Mouse (Mus musculus): ENCODE results near the gene Col6a1. TPM values are rescaled to one million over a fixed set of nuclear protein-coding genes. Genes with fewer than 3 reads are reported as not detected.
A peak's percentile ranks its signal among the peaks of the same experiment; 100 is the strongest.

Gene Col6a1
- polyA plus RNA-seq, 1 experiment from 2014 or later = 105 TPM

DNA sequence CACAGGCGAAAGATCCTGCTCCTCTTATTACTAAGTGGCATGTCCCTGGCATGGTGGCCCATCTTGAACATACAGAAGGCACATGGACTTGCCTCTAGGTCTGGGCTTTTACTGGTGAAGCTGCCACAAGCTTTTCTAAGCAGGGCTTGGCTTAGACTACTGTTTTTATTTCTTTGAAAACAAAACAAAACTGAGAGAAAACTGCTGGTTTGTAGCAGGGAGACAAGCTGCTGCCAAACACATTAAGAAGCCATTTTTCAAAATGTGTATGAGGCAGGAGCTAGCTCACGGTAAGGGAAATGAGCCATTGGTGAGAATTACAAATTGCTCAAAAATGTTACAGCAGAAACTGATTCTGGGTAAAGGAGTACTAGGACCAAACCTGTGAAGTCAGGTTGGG is 24.5 kb downstream of the Col6a1 start:
- H3K27ac ChIP-seq = no peak overlapping the region
- 79% methylated on average over 2 of the region's 2 CpGs for WGBS
- H3K27me3 ChIP-seq = no peaks in the 10 kb centered on the region
- no peaks in the 10 kb centered on the region for H3K36me3 ChIP-seq
- ATAC-seq (ENCODE audit: insufficient number of reproducible peaks, insufficient read depth, low FRiP score, low TSS enrichment) = no peak
- H3K4me1 ChIP-seq = peaks cover 8% of the 10 kb centered on the region; the same call in 1 of the 2 replicates
- H3K9me3 ChIP-seq = peaks cover 6% of the 10 kb centered on the region; the same call in 1 of the 2 replicates
- no peak overlapping the region for H3K4me3 ChIP-seq
- no peak overlapping the region for H3K9ac ChIP-seq
- H3K4me2 ChIP-seq (replicated peaks) = no peak overlapping the region

DNA sequence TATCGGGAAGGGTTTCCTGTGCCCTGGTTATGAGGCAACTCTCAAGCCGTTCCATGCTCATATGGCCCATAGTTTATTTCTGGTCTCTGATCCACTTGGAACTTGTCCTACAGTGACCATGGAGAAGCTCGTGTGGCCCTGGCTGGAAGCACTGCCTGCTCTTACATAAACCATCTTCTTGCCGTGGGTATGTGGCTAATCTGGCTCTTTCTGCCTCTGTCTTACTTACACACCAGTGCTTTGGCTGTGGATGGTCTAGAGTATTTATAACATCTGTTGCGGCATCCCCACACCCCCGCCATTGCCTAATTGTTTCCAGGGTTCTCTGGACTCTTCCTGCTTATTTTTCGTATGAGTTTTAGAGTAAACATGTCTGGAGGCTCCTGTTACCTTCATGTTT is 26.2 kb downstream of the Col6a1 start:
- H3K27ac ChIP-seq = peak overlapping the region; percentile 47; the same call in 1 of the 2 replicates
- no peak for ATAC-seq (ENCODE audit: insufficient number of reproducible peaks, insufficient read depth, low FRiP score, low TSS enrichment)
- 47% methylated on average over 7 of the region's 7 CpGs for WGBS

GRCm38 (mm10) chr10:76695283-76695885 is 30.6 kb downstream of the Col6a1 start:
- no peak overlapping the region for H3K27ac ChIP-seq
- H3K4me2 ChIP-seq (replicated peaks) = no peak overlapping the region
- no peak overlapping the region for H3K4me3 ChIP-seq
- H3K27me3 ChIP-seq = no peaks in the 10 kb centered on the region
- WGBS = 85% methylated on average over 10 of the region's 10 CpGs
- no peak overlapping the region for H3K9ac ChIP-seq
- no peaks in the 10 kb centered on the region for H3K9me3 ChIP-seq
- peaks cover 8% of the 10 kb centered on the region; the same call in 1 of the 2 replicates for H3K4me1 ChIP-seq
- ATAC-seq (ENCODE audit: insufficient number of reproducible peaks, insufficient read depth, low FRiP score, low TSS enrichment) = no peak
- no peaks in the 10 kb centered on the region for H3K36me3 ChIP-seq

More for the DNA sequence above, 26.2 kb downstream of the Col6a1 start:
- Histone ChIP-seq H3K27me3 (no peaks in the 10 kb centered on the region), H3K9ac (no peak overlapping the region), H3K4me2 (replicated peaks) (no peak overlapping the region), H3K9me3 (peaks cover 6% of the 10 kb centered on the region; the same call in 1 of the 2 replicates), H3K4me3 (no peak overlapping the region), H3K4me1 (peaks cover 8% of the 10 kb centered on the region; the same call in 1 of the 2 replicates), H3K36me3 (no peaks in the 10 kb centered on the region)

DNA sequence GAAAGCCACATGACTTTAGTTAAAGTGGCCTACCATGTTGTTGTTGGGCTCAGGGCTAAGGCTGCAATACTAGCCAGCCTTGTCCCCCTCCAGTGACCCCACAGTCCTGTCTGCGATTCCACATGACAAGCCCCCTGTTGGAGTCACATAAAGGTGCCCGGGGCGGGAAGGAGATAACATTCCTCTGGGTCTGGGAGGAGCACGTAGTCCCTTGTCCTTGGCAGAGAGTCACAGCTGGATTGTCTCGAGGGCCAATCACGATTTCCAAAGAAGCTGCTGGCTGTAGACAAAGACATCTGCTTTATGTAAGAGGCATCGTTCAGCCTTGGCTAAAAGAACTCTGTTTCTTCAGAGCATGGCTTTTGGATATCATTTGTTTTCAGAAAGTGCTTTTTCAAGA is 31.2 kb downstream of the Col6a1 start:
- Histone ChIP-seq H3K4me3 (no peak overlapping the region), H3K36me3 (no peaks in the 10 kb centered on the region), H3K9ac (no peak overlapping the region), H3K4me2 (replicated peaks) (no peak overlapping the region), H3K27me3 (no peaks in the 10 kb centered on the region), H3K27ac (no peak overlapping the region), H3K9me3 (no peaks in the 10 kb centered on the region), H3K4me1 (peaks cover 5% of the 10 kb centered on the region; the same call in 1 of the 2 replicates)
- 54% methylated on average over 7 of the region's 7 CpGs for WGBS
- ATAC-seq (ENCODE audit: insufficient number of reproducible peaks, insufficient read depth, low FRiP score, low TSS enrichment) = no peak

GRCm38 (mm10) chr10:76693446-76693845 is 32.5 kb downstream of the Col6a1 start:
- Histone ChIP-seq H3K36me3 (no peaks in the 10 kb centered on the region), H3K9ac (no peak overlapping the region), H3K27me3 (no peaks in the 10 kb centered on the region), H3K4me1 (no peaks in the 10 kb centered on the region), H3K4me3 (no peak overlapping the region), H3K4me2 (replicated peaks) (no peak overlapping the region), H3K27ac (no peak overlapping the region), H3K9me3 (no peaks in the 10 kb centered on the region)
- no peak for ATAC-seq (ENCODE audit: insufficient number of reproducible peaks, insufficient read depth, low FRiP score, low TSS enrichment)
- whole genome bisulfite sequencing = 88% methylated on average over 2 of the region's 2 CpGs

GRCm38 (mm10) chr10:76685451-76686017 is 40.4 kb downstream of the Col6a1 start:
- 93% methylated on average over 10 of the region's 10 CpGs for WGBS
- no peak for ATAC-seq (ENCODE audit: insufficient number of reproducible peaks, insufficient read depth, low FRiP score, low TSS enrichment)
- Histone ChIP-seq H3K9me3 (no peaks in the 10 kb centered on the region), H3K27me3 (no peaks in the 10 kb centered on the region), H3K4me2 (replicated peaks) (no peak overlapping the region), H3K9ac (no peak overlapping the region), H3K4me3 (no peak overlapping the region), H3K4me1 (peaks cover 17% of the 10 kb centered on the region), H3K27ac (no peak overlapping the region), H3K36me3 (no peaks in the 10 kb centered on the region)

DNA sequence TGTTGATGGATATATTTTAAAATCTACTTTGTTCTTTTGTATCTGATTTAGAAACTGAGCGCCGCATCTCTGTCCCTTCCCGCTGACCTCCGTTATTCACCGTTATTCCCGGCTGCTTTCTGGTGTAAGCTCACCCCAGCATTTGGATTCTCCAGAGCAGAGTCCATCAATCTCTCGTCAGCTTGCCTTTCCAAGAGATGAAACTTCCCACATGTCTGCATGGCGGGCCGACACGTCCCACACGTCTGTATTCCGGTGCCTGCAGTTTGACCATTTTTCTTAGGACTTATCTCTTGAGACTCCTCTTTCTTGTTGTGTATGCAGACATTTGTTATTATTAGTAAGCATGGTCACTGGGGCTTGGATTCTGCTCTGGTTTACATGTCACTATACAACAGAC is 42.0 kb downstream of the Col6a1 start:
- H3K9ac ChIP-seq = no peak overlapping the region
- no peaks in the 10 kb centered on the region for H3K36me3 ChIP-seq
- no peaks in the 10 kb centered on the region for H3K27me3 ChIP-seq
- no peaks in the 10 kb centered on the region for H3K9me3 ChIP-seq
- 87% methylated on average over 12 of the region's 12 CpGs for WGBS
- no peak for ATAC-seq (ENCODE audit: insufficient number of reproducible peaks, insufficient read depth, low FRiP score, low TSS enrichment)
- H3K4me3 ChIP-seq = no peak overlapping the region
- peaks cover 17% of the 10 kb centered on the region for H3K4me1 ChIP-seq
- no peak overlapping the region for H3K4me2 ChIP-seq (replicated peaks)
- H3K27ac ChIP-seq = no peak overlapping the region

- no peak for ATAC-seq (ENCODE audit: insufficient number of reproducible peaks, insufficient read depth, low FRiP score, low TSS enrichment)
- Histone ChIP-seq H3K36me3 (no peaks in the 10 kb centered on the region), H3K27ac (no peak overlapping the region)
Measured at GRCm38 (mm10) chr10:76683461-76683860, 42.5 kb downstream of the Col6a1 start.

DNA sequence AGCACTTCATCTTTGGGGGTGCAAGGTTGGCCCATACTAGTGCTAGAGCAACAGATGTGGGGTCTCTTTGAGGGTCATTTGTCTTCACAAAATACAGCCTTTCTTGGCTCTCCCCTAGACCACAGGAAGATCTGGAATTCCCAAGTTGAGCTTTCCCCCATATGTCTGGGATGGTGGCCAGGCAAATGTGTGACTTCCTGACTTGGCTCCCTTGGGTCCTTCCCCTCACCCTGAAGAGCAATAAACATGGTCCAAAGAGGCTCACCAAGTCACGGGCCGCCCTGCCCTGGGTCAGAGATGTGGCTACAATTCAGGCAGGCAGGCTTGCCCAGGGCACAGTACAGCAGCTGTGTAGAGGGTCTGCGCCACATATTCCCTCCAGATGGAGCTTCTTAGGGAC is 44.1 kb downstream of the Col6a1 start:
- no peak overlapping the region for H3K4me2 ChIP-seq (replicated peaks)
- H3K4me1 ChIP-seq = peaks cover 21% of the 10 kb centered on the region
- peak overlapping the region; percentile 18 for H3K27ac ChIP-seq
- H3K27me3 ChIP-seq = no peaks in the 10 kb centered on the region
- no peak overlapping the region for H3K4me3 ChIP-seq
- no peak overlapping the region for H3K9ac ChIP-seq
- 49% methylated on average over 3 of the region's 3 CpGs for WGBS
- no peak for ATAC-seq (ENCODE audit: insufficient number of reproducible peaks, insufficient read depth, low FRiP score, low TSS enrichment)
- H3K36me3 ChIP-seq = no peaks in the 10 kb centered on the region
- no peaks in the 10 kb centered on the region for H3K9me3 ChIP-seq

More at GRCm38 (mm10) chr10:76683461-76683860, 42.5 kb downstream of the Col6a1 start:
- Histone ChIP-seq H3K27me3 (no peaks in the 10 kb centered on the region), H3K9me3 (no peaks in the 10 kb centered on the region), H3K4me1 (peaks cover 17% of the 10 kb centered on the region), H3K4me2 (replicated peaks) (no peak overlapping the region), H3K4me3 (no peak overlapping the region), H3K9ac (no peak overlapping the region)
- WGBS = 71% methylated on average over 7 of the region's 7 CpGs

GRCm38 (mm10) chr10:76680758-76681650 is 45.0 kb downstream of the Col6a1 start:
- ATAC-seq (ENCODE audit: insufficient number of reproducible peaks, insufficient read depth, low FRiP score, low TSS enrichment) = no peak
- no peak overlapping the region for H3K9ac ChIP-seq
- no peak overlapping the region for H3K4me3 ChIP-seq
- no peaks in the 10 kb centered on the region for H3K27me3 ChIP-seq
- no peaks in the 10 kb centered on the region for H3K36me3 ChIP-seq
- H3K27ac ChIP-seq = no peak overlapping the region
- H3K4me1 ChIP-seq = peaks cover 21% of the 10 kb centered on the region
- WGBS = 85% methylated on average over 6 of the region's 6 CpGs
- H3K4me2 ChIP-seq (replicated peaks) = no peak overlapping the region
- H3K9me3 ChIP-seq = no peaks in the 10 kb centered on the region

DNA sequence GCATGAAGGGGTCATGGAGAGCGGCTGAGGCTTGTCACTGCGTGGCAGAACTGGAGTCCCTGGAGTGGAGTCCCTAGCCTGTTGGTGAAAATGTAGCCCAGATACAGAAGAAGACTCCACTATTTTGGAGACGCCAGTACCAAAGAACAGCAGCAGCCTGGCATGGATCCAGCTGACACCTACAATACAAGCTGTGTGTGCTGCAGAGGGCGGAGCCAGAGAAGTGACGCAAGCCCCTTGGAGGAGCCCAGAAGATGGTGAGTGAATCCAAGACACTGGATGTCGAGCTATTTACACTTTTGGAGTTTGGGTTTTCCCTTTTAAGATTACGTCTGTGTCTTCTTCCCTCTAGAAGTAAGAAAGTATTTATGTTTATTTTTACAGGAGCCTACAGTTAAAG is 47.8 kb downstream of the Col6a1 start:
- Histone ChIP-seq H3K4me1 (peaks cover 18% of the 10 kb centered on the region), H3K9me3 (no peaks in the 10 kb centered on the region), H3K27me3 (no peaks in the 10 kb centered on the region), H3K36me3 (no peaks in the 10 kb centered on the region), H3K9ac (no peak overlapping the region), H3K4me2 (replicated peaks) (no peak overlapping the region), H3K4me3 (no peak overlapping the region), H3K27ac (no peak overlapping the region)
- ATAC-seq (ENCODE audit: insufficient number of reproducible peaks, insufficient read depth, low FRiP score, low TSS enrichment) = no peak
- 75% methylated on average over 7 of the region's 7 CpGs for WGBS
